ENCODE assay signal across 8 mouse cellular contexts in genomic region chr2:121448739-121449535, GRCm38 (mm10). TPM values are rescaled to one million over a fixed set of nuclear protein-coding genes. Genes with fewer than 3 reads are reported as not detected.
DNase-seq lines count a peak whose midpoint lies in the region; ATAC-seq and TF ChIP-seq lines count a peak whose summit lies in the region.

TSS of gene Serf2 (plus strand) at chr2:121449195.

- intact Hi-C loops in heart, adult 2 months (cut with DNase I) = loop anchor here (2.0 kb wide), 1 partner anchor 36 kb away; the partner anchor contains the start of genes Catsper2 and Pdia3

- peaks cover 28% of the 10 kb centered on the region for H3K36me3 ChIP-seq in embryonic facial prominence, embryonic 14.5 days (ENCODE audit: control insufficient read depth, insufficient read depth, low read length)
- peaks cover 21% of the 10 kb centered on the region for H3K36me3 ChIP-seq in heart, adult 2 months (ENCODE audit: control insufficient read depth, insufficient read depth, low read length)
- peaks cover 27% of the 10 kb centered on the region for H3K36me3 ChIP-seq in limb, embryonic 13.5 days
- H3K36me3 ChIP-seq in midbrain, embryonic 16.5 days (ENCODE audit: control insufficient read depth, insufficient read depth, low read length) = no peaks in the 10 kb centered on the region

- TF ChIP-seq CTCF in heart, adult 2 months (IDR thresholded peaks at IDR 0.05) = no peak

- peak; percentile 99 for DNase-seq in 3T3-L1 (ENCODE audit: low read depth, low spot score)
- DNase-seq in adrenal gland, postnatal 4 days (ENCODE audit: low spot score in 2 of 2) = peak; percentile 98 to 99
- peak; percentile 99 for DNase-seq in embryonic facial prominence, embryonic 14.5 days (ENCODE audit: low spot score)
- peak; percentile 99 to 100 for DNase-seq in heart, adult 2 months
- peak; percentile 100 for DNase-seq in kidney, adult 8-10 months
- DNase-seq in spleen, postnatal 10 days (ENCODE audit: low spot score in 2 of 2) = peak; percentile 97 to 100

- H3K9ac ChIP-seq in embryonic facial prominence, embryonic 14.5 days (ENCODE audit: low read depth, low read length) = peak within 1 kb of the TSS; percentile 97
- H3K9ac ChIP-seq in heart, adult 2 months (ENCODE audit: low read depth, low read length) = peak within 1 kb of the TSS; percentile 97
- peak within 1 kb of the TSS; percentile 99 for H3K9ac ChIP-seq in limb, embryonic 13.5 days
- H3K9ac ChIP-seq in midbrain, embryonic 16.5 days (ENCODE audit: low read depth, low read length) = peak within 1 kb of the TSS; percentile 89

- WGBS in embryonic facial prominence, embryonic 14.5 days = under 1% methylated on average over 40 of the region's 74 CpGs
- under 1% methylated on average over 70 of the region's 74 CpGs for WGBS in heart, adult 2 months
- under 1% methylated on average over 70 of the region's 74 CpGs for WGBS in limb, embryonic 13.5 days
- WGBS in midbrain, embryonic 16.5 days = under 1% methylated on average over 61 of the region's 74 CpGs

- peak within 1 kb of the TSS; percentile 98 for H3K4me3 ChIP-seq in embryonic facial prominence, embryonic 14.5 days (ENCODE audit: low read depth, low read length)
- peak within 1 kb of the TSS; percentile 100 for H3K4me3 ChIP-seq in heart, adult 2 months
- H3K4me3 ChIP-seq in limb, embryonic 13.5 days = peak within 1 kb of the TSS; percentile 99
- H3K4me3 ChIP-seq in midbrain, embryonic 16.5 days (ENCODE audit: low read depth, low read length) = peak within 1 kb of the TSS; percentile 95

- H3K27ac ChIP-seq in embryonic facial prominence, embryonic 14.5 days (replicated peaks; ENCODE audit: low read depth, low read length) = peak within 1 kb of the TSS; percentile 98
- peak within 1 kb of the TSS; percentile 99 for H3K27ac ChIP-seq in heart, adult 2 months
- H3K27ac ChIP-seq in limb, embryonic 13.5 days = peak within 1 kb of the TSS; percentile 98
- peak within 1 kb of the TSS; percentile 93 for H3K27ac ChIP-seq in midbrain, embryonic 16.5 days (ENCODE audit: low read length)

- TF ChIP-seq EP300 in heart, adult 2 months (IDR thresholded peaks at IDR 0.05; ENCODE audit: insufficient read depth, low read depth, low read length) = peak; percentile 61; the same call in 1 of the 2 replicates

- H3K9me3 ChIP-seq in embryonic facial prominence, embryonic 14.5 days (ENCODE audit: control insufficient read depth, low read length) = no peaks in the 10 kb centered on the region
- H3K9me3 ChIP-seq in limb, embryonic 13.5 days = no peaks in the 10 kb centered on the region
- no peaks in the 10 kb centered on the region for H3K9me3 ChIP-seq in midbrain, embryonic 16.5 days (replicated peaks; ENCODE audit: control insufficient read depth, low read length, poor library complexity, severe bottlenecking)

- peak within 1 kb of the TSS; percentile 82 for H3K4me2 ChIP-seq in embryonic facial prominence, embryonic 14.5 days (ENCODE audit: low read depth, low read length)
- H3K4me2 ChIP-seq in limb, embryonic 13.5 days (replicated peaks) = peak within 1 kb of the TSS; percentile 77
- H3K4me2 ChIP-seq in midbrain, embryonic 16.5 days (ENCODE audit: low read length) = peak within 1 kb of the TSS; percentile 97

- H3K4me1 ChIP-seq in embryonic facial prominence, embryonic 14.5 days (ENCODE audit: control insufficient read depth, insufficient read depth, low read length) = peaks cover 8% of the 10 kb centered on the region; the same call in 1 of the 2 replicates
- peaks cover 5% of the 10 kb centered on the region for H3K4me1 ChIP-seq in heart, adult 2 months (ENCODE audit: control insufficient read depth, insufficient read depth, low read length)
- peaks cover 23% of the 10 kb centered on the region for H3K4me1 ChIP-seq in limb, embryonic 13.5 days
- peaks cover 22% of the 10 kb centered on the region for H3K4me1 ChIP-seq in midbrain, embryonic 16.5 days (ENCODE audit: control insufficient read depth, insufficient read depth, low read length)

- peaks cover 4% of the 10 kb centered on the region for H3K79me2 ChIP-seq in heart, adult 2 months (replicated peaks; ENCODE audit: control insufficient read depth, insufficient read depth, low read length)

- H3K27me3 ChIP-seq in embryonic facial prominence, embryonic 14.5 days (replicated peaks; ENCODE audit: control insufficient read depth, insufficient read depth, low read length) = no peaks in the 10 kb centered on the region
- no peaks in the 10 kb centered on the region for H3K27me3 ChIP-seq in heart, adult 2 months (ENCODE audit: control insufficient read depth, insufficient read depth, low read length)
- no peaks in the 10 kb centered on the region for H3K27me3 ChIP-seq in limb, embryonic 13.5 days
- no peaks in the 10 kb centered on the region for H3K27me3 ChIP-seq in midbrain, embryonic 16.5 days (ENCODE audit: control insufficient read depth, insufficient read depth, low read depth, low read length)

- peak; percentile 98 for TF ChIP-seq POLR2A in heart, adult 2 months (IDR thresholded peaks at IDR 0.05; ENCODE audit: insufficient read depth, low read depth, low read length)

- ATAC-seq in embryonic facial prominence, embryonic 14.5 days (ENCODE audit: low read depth) = peak; percentile 97
- peak; percentile 98 for ATAC-seq in limb, embryonic 13.5 days (ENCODE audit: low FRiP score, low read depth)
- ATAC-seq in midbrain, embryonic 16.5 days = peak; percentile 96

RNA-seq across cellular contexts. Expression of gene Serf2, which starts in this region (rescaled TPM):
- total RNA-seq in adrenal gland, postnatal 4 days (2021) = 100 to 1,000 TPM; 285 to 301 TPM
- polyA plus RNA-seq in embryonic facial prominence, embryonic 14.5 days (2014; fragmentation: Nextera tagmentation; extraction: Ambion mirVana) = 639 and 673 TPM in 2 replicates
- 100 to 1,000 TPM; 369 to 415 TPM for total RNA-seq in heart, adult 2 months (2021)
- polyA plus RNA-seq in heart, adult 2 months (2012; rRNA removed) = 339 and 340 TPM in 2 replicates
- 513 and 546 TPM in 2 replicates for polyA plus RNA-seq in limb, embryonic 13.5 days (2015; fragmentation: Nextera tagmentation; extraction: Ambion mirVana)
- polyA plus RNA-seq in midbrain, embryonic 16.5 days (2015; fragmentation: Nextera tagmentation; extraction: Ambion mirVana) = 247 and 265 TPM in 2 replicates

Comparison
In these comparisons a context has a peak if more than half of its experiments do, and no peak if none do; other contexts are left out.
1. Peak in every context shown above with its lines: DNase-seq, ATAC-seq, H3K4me3 ChIP-seq and H3K27ac ChIP-seq.